Mouse (Mus musculus) liver, embryonic 12.5 days (tissue): ENCODE results near the gene Gm28048. TPM values are rescaled to one million over a fixed set of nuclear protein-coding genes. Genes with fewer than 3 reads are reported as not detected.

Experiments
- ATAC-seq: fragments of 200-750 bp; cut with Nextera tagmentation; 2 replicates; pipeline ENCODE4 v1.8.0; 2017; ENCODE audit warnings: moderate number of reproducible peaks, mild to moderate bottlenecking, moderate library complexity
- H3K27ac ChIP-seq: fragments of 300-500 bp; sonication (generic); 2 replicates; pipeline ENCODE4 v1.5.1; 2016; ENCODE audit warnings: mild to moderate bottlenecking
- H3K27me3 ChIP-seq: fragments of 300-500 bp; sonication (generic); replicated peaks from 2 replicates; pipeline ENCODE4 v1.6.1; 2016; ENCODE audit warnings: mild to moderate bottlenecking, moderate library complexity
- H3K36me3 ChIP-seq: fragments of 300-500 bp; sonication (generic); 2 replicates; pipeline ENCODE4 v1.6.1; 2016; ENCODE audit warnings: mild to moderate bottlenecking, moderate library complexity
- H3K4me1 ChIP-seq: fragments of 300-500 bp; sonication (generic); 2 replicates; pipeline ENCODE4 v1.6.1; 2016
- H3K4me2 ChIP-seq: fragments of 300-500 bp; sonication (generic); 2 replicates; pipeline ENCODE4 v1.6.1; 2016; ENCODE audit warnings: mild to moderate bottlenecking, moderate library complexity
- H3K4me3 ChIP-seq: fragments of 300-500 bp; sonication (generic); 2 replicates; pipeline ENCODE4 v1.5.1; 2016; ENCODE audit warnings: mild to moderate bottlenecking, moderate library complexity
- H3K9ac ChIP-seq: fragments of 300-500 bp; sonication (generic); 2 replicates; pipeline ENCODE4 v1.6.1; 2016; ENCODE audit warnings: mild to moderate bottlenecking, moderate library complexity
- H3K9me3 ChIP-seq: fragments of 300-500 bp; sonication (generic); replicated peaks from 2 replicates; pipeline ENCODE4 v1.6.1; 2016; ENCODE audit warnings: mild to moderate bottlenecking, moderate library complexity
- WGBS: fragments of 180-500 bp; shearing (Covaris S2); methylation state at CpG from one replicate; pipeline ENCODE4 v1.1.7; 2016; ENCODE audit not compliant: insufficient replicate concordance; 5-methylcytosine and 5-hydroxymethylcytosine counted together
- polyA plus RNA-seq: library from polyadenylated mRNA; unstranded; fragments of >200 nt; fragmentation: Nextera tagmentation; extraction: Ambion mirVana; gene quantifications from 2 replicates; pipeline ENCODE4 v1.2.1, GENCODE M21; 2016

The Gm28048 gene
- polyA plus RNA-seq, 1 experiment from 2014 or later: 10.2 TPM

GRCm38 (mm10) chr11:22839456-22839855, 142.4 kb downstream of the Gm28048 start:
- H3K9ac ChIP-seq: no peak overlapping the region
- H3K4me3 ChIP-seq: no peak overlapping the region
- H3K4me1 ChIP-seq: peaks cover 62% of the 10 kb centered on the region
- 63% methylated on average over 3 of the region's 3 CpGs for WGBS
- no peaks in the 10 kb centered on the region for H3K27me3 ChIP-seq
- no peak overlapping the region for H3K4me2 ChIP-seq
- no peaks in the 10 kb centered on the region for H3K9me3 ChIP-seq
- ATAC-seq: no peak
- H3K27ac ChIP-seq: no peak overlapping the region
- peaks cover 13% of the 10 kb centered on the region for H3K36me3 ChIP-seq

- H3K36me3 ChIP-seq: peaks cover 23% of the 10 kb centered on the region
- no peaks in the 10 kb centered on the region for H3K9me3 ChIP-seq
- H3K9ac ChIP-seq: no peak overlapping the region
- WGBS: 57% methylated on average over 1 of the region's 1 CpGs
- no peak for ATAC-seq
- peaks cover 51% of the 10 kb centered on the region for H3K4me1 ChIP-seq
- no peak overlapping the region for H3K4me3 ChIP-seq
- no peak overlapping the region for H3K4me2 ChIP-seq
- no peak overlapping the region for H3K27ac ChIP-seq
- H3K27me3 ChIP-seq: no peaks in the 10 kb centered on the region
Observed at GRCm38 (mm10) chr11:22838361-22838760, 143.5 kb downstream of the Gm28048 start.

- Histone ChIP-seq H3K27ac (no peak overlapping the region), H3K27me3 (no peaks in the 10 kb centered on the region), H3K4me2 (no peak overlapping the region), H3K4me3 (no peak overlapping the region), H3K36me3 (peaks cover 26% of the 10 kb centered on the region), H3K9me3 (no peaks in the 10 kb centered on the region), H3K9ac (no peak overlapping the region), H3K4me1 (peaks cover 34% of the 10 kb centered on the region)
- WGBS: 82% methylated on average over 10 of the region's 10 CpGs
- no peak for ATAC-seq
Observed at GRCm38 (mm10) chr11:22836269-22836668, 145.6 kb downstream of the Gm28048 start.

- Histone ChIP-seq H3K9ac (no peak overlapping the region), H3K4me3 (no peak overlapping the region), H3K36me3 (peaks cover 34% of the 10 kb centered on the region), H3K4me2 (no peak overlapping the region), H3K9me3 (no peaks in the 10 kb centered on the region), H3K27me3 (no peaks in the 10 kb centered on the region), H3K27ac (no peak overlapping the region), H3K4me1 (peaks cover 12% of the 10 kb centered on the region; the same call in 1 of the 2 replicates)
- no peak for ATAC-seq
- 48% methylated on average over 4 of the region's 4 CpGs for WGBS
Observed at GRCm38 (mm10) chr11:22832600-22832999, 149.3 kb downstream of the Gm28048 start.

GRCm38 (mm10) chr11:22831916-22832315, 150.0 kb downstream of the Gm28048 start:
- Histone ChIP-seq H3K9me3 (no peaks in the 10 kb centered on the region), H3K9ac (no peak overlapping the region), H3K4me1 (peaks cover 12% of the 10 kb centered on the region; the same call in 1 of the 2 replicates), H3K4me2 (no peak overlapping the region), H3K36me3 (peaks cover 34% of the 10 kb centered on the region), H3K27me3 (no peaks in the 10 kb centered on the region), H3K27ac (no peak overlapping the region), H3K4me3 (no peak overlapping the region)
- no peak for ATAC-seq
- WGBS: 54% methylated on average over 11 of the region's 11 CpGs

- no peaks in the 10 kb centered on the region for H3K9me3 ChIP-seq
- ATAC-seq: no peak
- H3K36me3 ChIP-seq: peaks cover 23% of the 10 kb centered on the region
- H3K4me2 ChIP-seq: no peak overlapping the region
- no peak overlapping the region for H3K27ac ChIP-seq
- H3K27me3 ChIP-seq: no peaks in the 10 kb centered on the region
- H3K4me1 ChIP-seq: peaks cover 12% of the 10 kb centered on the region; the same call in 1 of the 2 replicates
- WGBS: 74% methylated on average over 6 of the region's 6 CpGs
- no peak overlapping the region for H3K9ac ChIP-seq
- no peak overlapping the region for H3K4me3 ChIP-seq
Observed at GRCm38 (mm10) chr11:22830684-22831083, 151.2 kb downstream of the Gm28048 start.

GRCm38 (mm10) chr11:22830179-22830611, 151.7 kb downstream of the Gm28048 start:
- Histone ChIP-seq H3K4me2 (no peak overlapping the region), H3K4me1 (peaks cover 12% of the 10 kb centered on the region; the same call in 1 of the 2 replicates), H3K27ac (no peak overlapping the region), H3K36me3 (peaks cover 22% of the 10 kb centered on the region), H3K9me3 (no peaks in the 10 kb centered on the region), H3K9ac (no peak overlapping the region), H3K27me3 (no peaks in the 10 kb centered on the region), H3K4me3 (no peak overlapping the region)
- ATAC-seq: no peak
- WGBS: 66% methylated on average over 5 of the region's 5 CpGs

- ATAC-seq: no peak
- no peak overlapping the region for H3K4me3 ChIP-seq
- WGBS: 92% methylated on average over 15 of the region's 15 CpGs
- peaks cover 19% of the 10 kb centered on the region for H3K36me3 ChIP-seq
- no peak overlapping the region for H3K4me2 ChIP-seq
- no peak overlapping the region for H3K9ac ChIP-seq
- no peaks in the 10 kb centered on the region for H3K27me3 ChIP-seq
- H3K9me3 ChIP-seq: no peaks in the 10 kb centered on the region
- H3K4me1 ChIP-seq: peaks cover 20% of the 10 kb centered on the region
- H3K27ac ChIP-seq: no peak overlapping the region
Observed at GRCm38 (mm10) chr11:22828988-22829632, 152.8 kb downstream of the Gm28048 start.

- Histone ChIP-seq H3K27ac (no peak overlapping the region), H3K4me2 (no peak overlapping the region), H3K27me3 (no peaks in the 10 kb centered on the region), H3K4me3 (no peak overlapping the region), H3K4me1 (peaks cover 32% of the 10 kb centered on the region), H3K9ac (no peak overlapping the region), H3K36me3 (peaks cover 12% of the 10 kb centered on the region; the same call in 1 of the 2 replicates), H3K9me3 (no peaks in the 10 kb centered on the region)
- no peak for ATAC-seq
- WGBS: 78% methylated on average over 4 of the region's 4 CpGs
Observed at GRCm38 (mm10) chr11:22827514-22828080, 154.3 kb downstream of the Gm28048 start.

- no peaks in the 10 kb centered on the region for H3K9me3 ChIP-seq
- peaks cover 29% of the 10 kb centered on the region for H3K4me1 ChIP-seq
- peaks cover 8% of the 10 kb centered on the region; the same call in 1 of the 2 replicates for H3K36me3 ChIP-seq
- no peaks in the 10 kb centered on the region for H3K27me3 ChIP-seq
- no peak overlapping the region for H3K4me2 ChIP-seq
- H3K9ac ChIP-seq: no peak overlapping the region
- WGBS: 80% methylated on average over 6 of the region's 6 CpGs
- H3K27ac ChIP-seq: no peak overlapping the region
- ATAC-seq: no peak
- no peak overlapping the region for H3K4me3 ChIP-seq
Observed at GRCm38 (mm10) chr11:22826665-22827064, 155.2 kb downstream of the Gm28048 start.

- WGBS: 86% methylated on average over 14 of the region's 14 CpGs
- ATAC-seq: no peak
- H3K27me3 ChIP-seq: no peaks in the 10 kb centered on the region
- H3K9me3 ChIP-seq: no peaks in the 10 kb centered on the region
- H3K36me3 ChIP-seq: peaks cover 8% of the 10 kb centered on the region; the same call in 1 of the 2 replicates
- no peak overlapping the region for H3K4me3 ChIP-seq
- H3K4me1 ChIP-seq: peaks cover 29% of the 10 kb centered on the region
- no peak overlapping the region for H3K4me2 ChIP-seq
- no peak overlapping the region for H3K9ac ChIP-seq
- no peak overlapping the region for H3K27ac ChIP-seq
Observed at GRCm38 (mm10) chr11:22826051-22826450, 155.8 kb downstream of the Gm28048 start.

GRCm38 (mm10) chr11:22825548-22825947, 156.3 kb downstream of the Gm28048 start:
- Histone ChIP-seq H3K27ac (no peak overlapping the region), H3K4me1 (peaks cover 29% of the 10 kb centered on the region), H3K9ac (no peak overlapping the region), H3K36me3 (peaks cover 5% of the 10 kb centered on the region; the same call in 1 of the 2 replicates), H3K9me3 (no peaks in the 10 kb centered on the region), H3K4me3 (no peak overlapping the region), H3K27me3 (no peaks in the 10 kb centered on the region), H3K4me2 (no peak overlapping the region)
- ATAC-seq: no peak
- 85% methylated on average over 1 of the region's 1 CpGs for WGBS
